Mouse (Mus musculus): Measurements from ENCODE around the gene Relb.

DNA sequence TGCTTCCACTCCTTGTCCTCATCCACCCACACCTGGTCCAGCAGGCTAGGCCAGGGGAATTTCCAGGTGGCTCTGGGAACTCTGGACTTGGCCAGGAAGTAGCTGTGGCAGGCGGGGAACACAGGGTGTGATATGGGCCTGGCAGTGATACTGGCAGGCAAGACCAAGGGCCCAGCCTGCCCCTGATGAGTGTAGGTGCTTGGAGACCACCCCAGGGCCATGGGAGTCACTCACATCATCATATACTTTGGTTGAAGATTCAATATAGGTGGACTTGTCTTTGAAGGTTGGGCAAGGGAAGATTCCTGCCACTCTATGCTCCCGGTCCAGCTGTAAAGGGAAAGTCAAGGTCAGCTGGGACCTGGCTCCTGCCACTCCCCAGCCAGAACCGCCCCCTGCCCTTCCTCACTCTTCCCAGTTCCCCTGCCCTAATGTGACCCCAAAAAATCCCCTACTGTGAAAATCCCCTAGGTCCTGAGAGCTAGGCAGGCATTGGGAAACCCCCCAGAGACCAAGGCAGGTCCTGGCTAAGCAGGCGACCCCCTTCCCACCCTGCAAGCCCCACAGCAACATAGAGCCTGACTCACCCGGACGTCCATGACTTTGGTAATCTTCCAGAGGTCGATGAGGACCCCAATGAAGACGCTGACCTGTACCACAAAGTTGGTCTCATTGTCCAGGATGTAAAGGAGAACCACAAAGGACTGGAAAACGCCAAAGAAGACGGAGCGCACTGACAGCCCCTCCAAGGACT is 6.0 kb upstream of the Relb start:
- TF ChIP-seq CTCF (IDR thresholded peaks at IDR 0.05), result no peak
- no peak for TF ChIP-seq EP300 (IDR thresholded peaks at IDR 0.05)

Measured in lung, postnatal 0 days (tissue).